Mouse (Mus musculus): ENCODE data around the gene Rps19. TPM values are rescaled to one million over a fixed set of nuclear protein-coding genes. Genes with fewer than 3 reads are reported as not detected.

Gene Rps19
- polyA plus RNA-seq, 1 experiment from 2014 or later: 3,302 TPM

- Histone ChIP-seq H3K4me1 (ENCODE audit: insufficient read depth, low read depth, low read length) (no peaks in the 10 kb centered on the region), H3K9ac (replicated peaks; ENCODE audit: low read depth) (no peak overlapping the region), H3K27ac (ENCODE audit: low read length) (no peak overlapping the region), H3K9me3 (ENCODE audit: low read length) (no peaks in the 10 kb centered on the region), H3K4me3 (ENCODE audit: low read depth, low read length) (no peak overlapping the region), H3K27me3 (replicated peaks; ENCODE audit: insufficient read depth, low read length) (no peaks in the 10 kb centered on the region), H3K36me3 (ENCODE audit: insufficient read depth, low read length) (no peaks in the 10 kb centered on the region), H3K4me2 (replicated peaks; ENCODE audit: low read depth, low read length) (no peak overlapping the region)
- 80% methylated on average over 8 of the region's 8 CpGs for WGBS
- TF ChIP-seq EP300 (IDR thresholded peaks at IDR 0.05) (no peak), CTCF (IDR thresholded peaks at IDR 0.05) (no peak)
- ATAC-seq (no peak), DNase-seq (ENCODE audit: low spot score) (no peak)
Measured at GRCm38 (mm10) chr7:24896269-24896668, 12.1 kb downstream of the Rps19 start.

- no peak for DNase-seq (ENCODE audit: low spot score)
- WGBS: 48% methylated on average over 12 of the region's 12 CpGs
- H3K27me3 ChIP-seq (replicated peaks; ENCODE audit: insufficient read depth, low read length): no peaks in the 10 kb centered on the region
- H3K4me3 ChIP-seq (ENCODE audit: low read depth, low read length): no peak within 1 kb of the TSS
- no peaks in the 10 kb centered on the region for H3K9me3 ChIP-seq (ENCODE audit: low read length)
- no peak within 1 kb of the TSS for H3K9ac ChIP-seq (replicated peaks; ENCODE audit: low read depth)
- TF ChIP-seq EP300 (IDR thresholded peaks at IDR 0.05) (no peak), CTCF (IDR thresholded peaks at IDR 0.05) (no peak)
- no peaks in the 10 kb centered on the region for H3K36me3 ChIP-seq (ENCODE audit: insufficient read depth, low read length)
- no peak within 1 kb of the TSS for H3K4me2 ChIP-seq (replicated peaks; ENCODE audit: low read depth, low read length)
- no peak for ATAC-seq
- no peak within 1 kb of the TSS for H3K27ac ChIP-seq (ENCODE audit: low read length)
- H3K4me1 ChIP-seq (ENCODE audit: insufficient read depth, low read depth, low read length): peaks cover under 1% of the 10 kb centered on the region; the same call in 1 of the 2 replicates
Measured at GRCm38 (mm10) chr7:24897224-24897623, 13.1 kb downstream of the Rps19 start, which contains the start of gene Cd79a. Gene Cd79a (plus strand): TSS chr7:24897381.

GRCm38 (mm10) chr7:24897959-24898358, 13.8 kb downstream of the Rps19 start:
- DNase-seq (ENCODE audit: low spot score) (no peak), ATAC-seq (no peak)
- WGBS: 58% methylated on average over 5 of the region's 5 CpGs
- H3K36me3 ChIP-seq (ENCODE audit: insufficient read depth, low read length): no peaks in the 10 kb centered on the region
- H3K4me2 ChIP-seq (replicated peaks; ENCODE audit: low read depth, low read length): no peak overlapping the region
- TF ChIP-seq CTCF (IDR thresholded peaks at IDR 0.05) (no peak), EP300 (IDR thresholded peaks at IDR 0.05) (no peak)
- H3K27ac ChIP-seq (ENCODE audit: low read length): no peak overlapping the region
- peaks cover 2% of the 10 kb centered on the region; the same call in 1 of the 2 replicates for H3K4me1 ChIP-seq (ENCODE audit: insufficient read depth, low read depth, low read length)
- H3K4me3 ChIP-seq (ENCODE audit: low read depth, low read length): no peak overlapping the region
- no peaks in the 10 kb centered on the region for H3K27me3 ChIP-seq (replicated peaks; ENCODE audit: insufficient read depth, low read length)
- no peak overlapping the region for H3K9ac ChIP-seq (replicated peaks; ENCODE audit: low read depth)
- H3K9me3 ChIP-seq (ENCODE audit: low read length): no peaks in the 10 kb centered on the region

GRCm38 (mm10) chr7:24901114-24901513, 16.9 kb downstream of the Rps19 start:
- Histone ChIP-seq H3K4me1 (ENCODE audit: insufficient read depth, low read depth, low read length) (peaks cover 7% of the 10 kb centered on the region; the same call in 1 of the 2 replicates), H3K27me3 (replicated peaks; ENCODE audit: insufficient read depth, low read length) (no peaks in the 10 kb centered on the region), H3K27ac (ENCODE audit: low read length) (no peak overlapping the region), H3K4me2 (replicated peaks; ENCODE audit: low read depth, low read length) (no peak overlapping the region), H3K36me3 (ENCODE audit: insufficient read depth, low read length) (no peaks in the 10 kb centered on the region; the same call in 1 of the 2 replicates), H3K4me3 (ENCODE audit: low read depth, low read length) (no peak overlapping the region), H3K9me3 (ENCODE audit: low read length) (no peaks in the 10 kb centered on the region), H3K9ac (replicated peaks; ENCODE audit: low read depth) (no peak overlapping the region)
- WGBS: 54% methylated on average over 6 of the region's 6 CpGs
- TF ChIP-seq EP300 (IDR thresholded peaks at IDR 0.05) (no peak), CTCF (IDR thresholded peaks at IDR 0.05) (no peak)
- DNase-seq (ENCODE audit: low spot score) (no peak), ATAC-seq (no peak)

DNA sequence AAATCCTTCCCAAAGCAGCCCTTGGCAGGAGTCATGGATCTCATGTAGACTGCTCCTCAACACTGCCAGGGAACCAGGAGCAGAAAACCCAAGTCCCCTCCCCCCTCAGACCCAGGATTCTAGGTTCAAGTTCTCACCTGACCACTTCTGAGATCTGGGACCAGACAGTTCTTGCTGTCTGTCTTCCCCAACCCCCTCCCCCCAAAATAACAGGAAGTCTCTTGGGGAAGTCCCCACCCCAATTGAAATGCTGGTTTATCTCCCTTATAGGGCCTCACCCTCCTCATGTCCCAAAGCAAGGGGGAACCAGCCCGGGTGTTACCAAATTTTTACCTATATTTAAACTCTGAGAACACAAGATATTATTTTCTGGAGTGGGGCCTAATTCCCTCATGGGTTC, 17.7 kb downstream of the Rps19 start:
- Histone ChIP-seq H3K4me1 (ENCODE audit: insufficient read depth, low read depth, low read length) (peaks cover 13% of the 10 kb centered on the region; the same call in 1 of the 2 replicates), H3K4me2 (replicated peaks; ENCODE audit: low read depth, low read length) (peak overlapping the region; percentile 89; the same call in 1 of the 2 replicates), H3K9me3 (ENCODE audit: low read length) (no peaks in the 10 kb centered on the region), H3K36me3 (ENCODE audit: insufficient read depth, low read length) (no peaks in the 10 kb centered on the region; the same call in 1 of the 2 replicates), H3K9ac (replicated peaks; ENCODE audit: low read depth) (peak overlapping the region; percentile 86), H3K4me3 (ENCODE audit: low read depth, low read length) (no peak overlapping the region), H3K27me3 (replicated peaks; ENCODE audit: insufficient read depth, low read length) (no peaks in the 10 kb centered on the region), H3K27ac (ENCODE audit: low read length) (peak overlapping the region; percentile 95)
- ATAC-seq (no peak), DNase-seq (ENCODE audit: low spot score) (peak; percentile 16)
- TF ChIP-seq EP300 (IDR thresholded peaks at IDR 0.05) (no peak), CTCF (IDR thresholded peaks at IDR 0.05) (no peak)
- 25% methylated on average over 1 of the region's 1 CpGs for WGBS

DNA sequence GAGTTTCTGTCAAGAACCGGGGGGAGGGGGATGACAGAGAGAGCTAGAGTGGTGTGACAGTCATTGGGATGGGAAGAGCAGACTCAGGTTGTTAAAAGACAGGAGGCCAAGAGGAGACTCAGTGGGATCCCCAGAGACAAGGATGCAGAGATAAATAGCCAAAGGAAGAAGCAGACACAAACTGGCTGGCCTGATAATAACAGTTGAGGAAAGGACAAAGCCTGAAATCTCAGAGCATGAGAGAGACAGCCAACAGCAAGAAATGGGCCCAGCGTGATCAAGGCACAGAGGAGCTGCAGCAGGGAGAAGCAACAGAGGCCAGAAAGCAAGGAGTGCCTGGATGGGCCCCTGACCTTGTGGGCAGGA, 18.1 kb downstream of the Rps19 start:
- ATAC-seq (no peak), DNase-seq (ENCODE audit: low spot score) (no peak)
- no peaks in the 10 kb centered on the region for H3K27me3 ChIP-seq (replicated peaks; ENCODE audit: insufficient read depth, low read length)
- H3K9me3 ChIP-seq (ENCODE audit: low read length): no peaks in the 10 kb centered on the region
- peak overlapping the region; percentile 86 for H3K9ac ChIP-seq (replicated peaks; ENCODE audit: low read depth)
- H3K4me2 ChIP-seq (replicated peaks; ENCODE audit: low read depth, low read length): peak overlapping the region; percentile 89
- peak overlapping the region; percentile 95 for H3K27ac ChIP-seq (ENCODE audit: low read length)
- H3K4me3 ChIP-seq (ENCODE audit: low read depth, low read length): peak overlapping the region; percentile 74
- TF ChIP-seq CTCF (IDR thresholded peaks at IDR 0.05) (no peak), EP300 (IDR thresholded peaks at IDR 0.05) (no peak)
- H3K4me1 ChIP-seq (ENCODE audit: insufficient read depth, low read depth, low read length): peaks cover 17% of the 10 kb centered on the region; the same call in 1 of the 2 replicates
- H3K36me3 ChIP-seq (ENCODE audit: insufficient read depth, low read length): no peaks in the 10 kb centered on the region; the same call in 1 of the 2 replicates
- WGBS: 29% methylated on average over 2 of the region's 2 CpGs

Data from lung, postnatal 0 days (tissue).